Mouse (Mus musculus) liver, embryonic 14.5 days (tissue): ENCODE data around the gene Stra6l.

Experiments used
- CTCF ChIP-seq: IDR thresholded peaks from 2 replicates; pipeline ENCODE4 v1.5.1; 2016; ENCODE audit warnings: antibody characterized with exemption, low read depth, control low read depth
- EP300 ChIP-seq: IDR thresholded peaks from 2 replicates; pipeline ENCODE4 v1.6.1; 2016; ENCODE audit warnings: antibody characterized with exemption, low read depth

DNA sequence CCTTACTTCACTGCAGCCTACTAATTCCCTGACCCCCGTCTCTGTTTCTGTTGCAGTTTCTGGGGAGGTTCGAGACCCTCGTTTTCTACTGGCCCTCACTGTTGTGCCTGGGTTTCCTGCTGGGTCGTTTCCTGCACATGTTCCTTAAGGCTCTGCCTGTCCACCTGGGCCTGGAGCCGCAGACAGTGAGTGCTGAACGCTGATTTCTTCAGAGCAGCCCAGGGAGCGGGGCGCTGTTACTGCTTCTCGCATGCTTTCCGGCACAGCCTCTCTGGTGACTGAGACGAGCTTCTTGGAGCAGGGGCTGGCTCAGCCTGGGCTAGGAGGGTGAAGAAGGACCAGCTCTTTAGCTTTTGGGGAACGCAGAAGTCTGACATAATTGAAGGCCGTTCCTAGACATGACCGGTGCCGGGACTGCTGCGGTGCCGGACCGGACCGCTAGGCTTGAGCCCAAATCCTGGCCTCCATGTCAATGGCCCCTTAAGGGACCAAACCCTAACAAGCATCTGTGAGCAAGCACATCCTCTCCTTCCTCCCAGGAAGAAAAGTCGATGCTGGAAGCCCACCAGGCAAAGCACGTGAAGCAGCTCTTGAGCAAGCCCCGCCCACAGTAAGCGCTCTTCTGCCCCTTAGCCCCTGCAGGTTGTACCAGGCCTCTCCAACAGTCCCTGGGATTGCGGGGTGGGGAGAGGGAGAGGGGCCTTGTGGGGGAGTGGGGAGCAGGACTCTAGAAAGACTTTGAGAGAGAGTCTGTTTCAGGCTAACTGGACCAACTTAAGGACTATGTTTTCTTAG, 20.8 kb downstream of the Stra6l start:
- TF ChIP-seq CTCF = no peak
- TF ChIP-seq EP300 = no peak
